Mouse (Mus musculus): ENCODE measurements around the gene Ccl3. TPM values are rescaled to one million over a fixed set of nuclear protein-coding genes. Genes with fewer than 3 reads are reported as not detected.

The Ccl3 gene
- polyA plus RNA-seq, 1 experiment from 2014 or later = 0.61 TPM

- Histone ChIP-seq H3K27ac (no peak overlapping the region), H3K4me2 (no peak overlapping the region), H3K9ac (no peak overlapping the region), H3K4me3 (no peak overlapping the region), H3K9me3 (replicated peaks) (no peaks in the 10 kb centered on the region), H3K36me3 (ENCODE audit: poor library complexity, severe bottlenecking) (no peaks in the 10 kb centered on the region), H3K4me1 (no peaks in the 10 kb centered on the region), H3K27me3 (no peaks in the 10 kb centered on the region)
- WGBS = 49% methylated on average over 5 of the region's 5 CpGs
- ATAC-seq = no peak
Measured at GRCm38 (mm10) chr11:83618238-83618637, 30.9 kb downstream of the Ccl3 start.

- H3K9me3 ChIP-seq (replicated peaks) = no peaks in the 10 kb centered on the region
- no peaks in the 10 kb centered on the region for H3K4me1 ChIP-seq
- H3K36me3 ChIP-seq (ENCODE audit: poor library complexity, severe bottlenecking) = no peaks in the 10 kb centered on the region
- no peak overlapping the region for H3K4me2 ChIP-seq
- H3K9ac ChIP-seq = no peak overlapping the region
- H3K4me3 ChIP-seq = no peak overlapping the region
- no peaks in the 10 kb centered on the region for H3K27me3 ChIP-seq
- H3K27ac ChIP-seq = no peak overlapping the region
- ATAC-seq = no peak
- 91% methylated on average over 1 of the region's 1 CpGs for WGBS
Measured at GRCm38 (mm10) chr11:83616586-83616985, 32.6 kb downstream of the Ccl3 start.

- H3K9ac ChIP-seq = no peak overlapping the region
- H3K27ac ChIP-seq = no peak overlapping the region
- no peaks in the 10 kb centered on the region for H3K27me3 ChIP-seq
- 90% methylated on average over 2 of the region's 2 CpGs for WGBS
- no peak overlapping the region for H3K4me3 ChIP-seq
- H3K4me2 ChIP-seq = no peak overlapping the region
- no peaks in the 10 kb centered on the region for H3K36me3 ChIP-seq (ENCODE audit: poor library complexity, severe bottlenecking)
- ATAC-seq = no peak
- H3K4me1 ChIP-seq = no peaks in the 10 kb centered on the region
- no peaks in the 10 kb centered on the region for H3K9me3 ChIP-seq (replicated peaks)
Measured at GRCm38 (mm10) chr11:83610900-83611299, 38.3 kb downstream of the Ccl3 start.

- 45% methylated on average over 1 of the region's 1 CpGs for WGBS
- Histone ChIP-seq H3K9ac (no peak overlapping the region), H3K9me3 (replicated peaks) (no peaks in the 10 kb centered on the region), H3K36me3 (ENCODE audit: poor library complexity, severe bottlenecking) (no peaks in the 10 kb centered on the region), H3K4me1 (no peaks in the 10 kb centered on the region), H3K27me3 (no peaks in the 10 kb centered on the region), H3K4me2 (no peak overlapping the region), H3K4me3 (no peak overlapping the region), H3K27ac (no peak overlapping the region)
- ATAC-seq = no peak
Measured at GRCm38 (mm10) chr11:83606396-83606795, 42.8 kb downstream of the Ccl3 start.

- H3K27ac ChIP-seq = no peak overlapping the region
- 88% methylated on average over 3 of the region's 3 CpGs for WGBS
Measured at GRCm38 (mm10) chr11:83605535-83605934, 43.6 kb downstream of the Ccl3 start.

GRCm38 (mm10) chr11:83604698-83605097 is 44.5 kb downstream of the Ccl3 start:
- H3K9ac ChIP-seq = no peak overlapping the region
- ATAC-seq = no peak
- H3K4me3 ChIP-seq = no peak overlapping the region
- WGBS = 92% methylated on average over 4 of the region's 4 CpGs
- no peaks in the 10 kb centered on the region for H3K4me1 ChIP-seq
- H3K27ac ChIP-seq = no peak overlapping the region
- H3K9me3 ChIP-seq (replicated peaks) = no peaks in the 10 kb centered on the region
- no peak overlapping the region for H3K4me2 ChIP-seq
- H3K36me3 ChIP-seq (ENCODE audit: poor library complexity, severe bottlenecking) = no peaks in the 10 kb centered on the region
- H3K27me3 ChIP-seq = no peaks in the 10 kb centered on the region

More at GRCm38 (mm10) chr11:83605535-83605934, 43.6 kb downstream of the Ccl3 start:
- H3K36me3 ChIP-seq (ENCODE audit: poor library complexity, severe bottlenecking) = no peaks in the 10 kb centered on the region
- no peak overlapping the region for H3K4me2 ChIP-seq
- ATAC-seq = no peak
- no peaks in the 10 kb centered on the region for H3K4me1 ChIP-seq
- no peaks in the 10 kb centered on the region for H3K27me3 ChIP-seq
- H3K4me3 ChIP-seq = no peak overlapping the region
- no peak overlapping the region for H3K9ac ChIP-seq
- H3K9me3 ChIP-seq (replicated peaks) = no peaks in the 10 kb centered on the region

GRCm38 (mm10) chr11:83603399-83603798 is 45.8 kb downstream of the Ccl3 start:
- Histone ChIP-seq H3K4me2 (no peak overlapping the region), H3K4me3 (no peak overlapping the region), H3K4me1 (no peaks in the 10 kb centered on the region), H3K9ac (no peak overlapping the region), H3K27me3 (no peaks in the 10 kb centered on the region), H3K9me3 (replicated peaks) (no peaks in the 10 kb centered on the region), H3K27ac (no peak overlapping the region), H3K36me3 (ENCODE audit: poor library complexity, severe bottlenecking) (no peaks in the 10 kb centered on the region)
- ATAC-seq = no peak
- 95% methylated on average over 3 of the region's 3 CpGs for whole genome bisulfite sequencing

GRCm38 (mm10) chr11:83600576-83600975 is 48.6 kb downstream of the Ccl3 start:
- Histone ChIP-seq H3K4me1 (no peaks in the 10 kb centered on the region), H3K9me3 (replicated peaks) (no peaks in the 10 kb centered on the region), H3K4me3 (no peak overlapping the region), H3K27me3 (no peaks in the 10 kb centered on the region), H3K27ac (no peak overlapping the region), H3K4me2 (no peak overlapping the region), H3K36me3 (ENCODE audit: poor library complexity, severe bottlenecking) (no peaks in the 10 kb centered on the region), H3K9ac (no peak overlapping the region)
- no peak for ATAC-seq
- 97% methylated on average over 2 of the region's 2 CpGs for WGBS

GRCm38 (mm10) chr11:83598991-83599390 is 50.2 kb downstream of the Ccl3 start:
- Histone ChIP-seq H3K4me3 (no peak overlapping the region), H3K9ac (no peak overlapping the region), H3K9me3 (replicated peaks) (no peaks in the 10 kb centered on the region), H3K36me3 (ENCODE audit: poor library complexity, severe bottlenecking) (no peaks in the 10 kb centered on the region), H3K27me3 (no peaks in the 10 kb centered on the region), H3K4me1 (no peaks in the 10 kb centered on the region), H3K4me2 (no peak overlapping the region), H3K27ac (no peak overlapping the region)
- WGBS = 88% methylated on average over 3 of the region's 3 CpGs
- no peak for ATAC-seq

- Histone ChIP-seq H3K4me2 (no peak overlapping the region), H3K4me1 (no peaks in the 10 kb centered on the region)
- ATAC-seq = no peak
Measured at GRCm38 (mm10) chr11:83598207-83598837, 50.8 kb downstream of the Ccl3 start.

More at GRCm38 (mm10) chr11:83598207-83598837, 50.8 kb downstream of the Ccl3 start:
- Histone ChIP-seq H3K9me3 (replicated peaks) (no peaks in the 10 kb centered on the region), H3K4me3 (no peak overlapping the region), H3K27ac (no peak overlapping the region), H3K27me3 (no peaks in the 10 kb centered on the region), H3K36me3 (ENCODE audit: poor library complexity, severe bottlenecking) (no peaks in the 10 kb centered on the region), H3K9ac (no peak overlapping the region)
- WGBS = 79% methylated on average over 3 of the region's 3 CpGs

Other genes with a start within 250 kb of the Ccl3 start
- 6.5 and 9.9 TPM in 2 replicates for gene Rasl10b, start 240.2 kb downstream of the Ccl3 start, polyA plus RNA-seq (2015; fragmentation: Nextera tagmentation; extraction: Ambion mirVana)
- 0.21 and 0.30 TPM in 2 replicates for gene Gas2l2, start 219.9 kb downstream of the Ccl3 start, polyA plus RNA-seq (2015; fragmentation: Nextera tagmentation; extraction: Ambion mirVana)
- not detected in 2 replicates for gene 1700020L24Rik, start 211.7 kb downstream of the Ccl3 start, polyA plus RNA-seq (2015; fragmentation: Nextera tagmentation; extraction: Ambion mirVana)
- 2.5 TPM in 2 replicates for gene Mmp28, start 186.3 kb downstream of the Ccl3 start, polyA plus RNA-seq (2015; fragmentation: Nextera tagmentation; extraction: Ambion mirVana)
- 20.5 and 21.3 TPM in 2 replicates for gene Taf15, start 176.3 kb downstream of the Ccl3 start, polyA plus RNA-seq (2015; fragmentation: Nextera tagmentation; extraction: Ambion mirVana)
- not detected in 2 replicates for gene Heatr9, start 127.2 kb downstream of the Ccl3 start, polyA plus RNA-seq (2015; fragmentation: Nextera tagmentation; extraction: Ambion mirVana)
- not detected in 2 replicates for gene Ccl5, start 118.8 kb downstream of the Ccl3 start, polyA plus RNA-seq (2015; fragmentation: Nextera tagmentation; extraction: Ambion mirVana)
- gene Ccl9, start 70.7 kb downstream of the Ccl3 start, polyA plus RNA-seq (2015; fragmentation: Nextera tagmentation; extraction: Ambion mirVana) = 0.48 and 0.81 TPM in 2 replicates
- 0.87 and 1.1 TPM in 2 replicates for gene Ccl6, start 56.3 kb downstream of the Ccl3 start, polyA plus RNA-seq (2015; fragmentation: Nextera tagmentation; extraction: Ambion mirVana)
- gene Rpl9-ps1, start 3.7 kb downstream of the Ccl3 start, polyA plus RNA-seq (2015; fragmentation: Nextera tagmentation; extraction: Ambion mirVana) = not detected in 2 replicates
- 0.36 TPM in 1 of 2 replicates, not detected in the other for gene Ccl4, start 13.2 kb upstream of the Ccl3 start, polyA plus RNA-seq (2015; fragmentation: Nextera tagmentation; extraction: Ambion mirVana)
- gene Wfdc17, start 54.6 kb upstream of the Ccl3 start, polyA plus RNA-seq (2015; fragmentation: Nextera tagmentation; extraction: Ambion mirVana) = not detected in 2 replicates
- not detected in 2 replicates for gene Wfdc18, start 59.7 kb upstream of the Ccl3 start, polyA plus RNA-seq (2015; fragmentation: Nextera tagmentation; extraction: Ambion mirVana)
- not detected in 2 replicates for gene Wfdc21, start 97.6 kb upstream of the Ccl3 start, polyA plus RNA-seq (2015; fragmentation: Nextera tagmentation; extraction: Ambion mirVana)
- 39.1 and 40.6 TPM in 2 replicates for gene Heatr6, start 104.3 kb upstream of the Ccl3 start, polyA plus RNA-seq (2015; fragmentation: Nextera tagmentation; extraction: Ambion mirVana)
- not detected in 2 replicates for gene Hnf1b, start 200.7 kb upstream of the Ccl3 start, polyA plus RNA-seq (2015; fragmentation: Nextera tagmentation; extraction: Ambion mirVana)

All from forebrain, embryonic 13.5 days (tissue).